Mouse (Mus musculus): ENCODE results near the gene Gm20403. TPM values are rescaled to one million over a fixed set of nuclear protein-coding genes. Genes with fewer than 3 reads are reported as not detected.
"Not testable (repeated sequence)": the region's sequence is repeated elsewhere in the genome, so short reads cannot be mapped to it uniquely, and the experiment has no call there.

The Gm20403 gene
- polyA plus RNA-seq, 1 experiment from 2014 or later = not detected

- H3K9ac ChIP-seq (ENCODE audit: low read length) = no peak overlapping the region
- no peak overlapping the region for H3K4me2 ChIP-seq (ENCODE audit: low read depth, low read length)
- H3K27ac ChIP-seq (ENCODE audit: low read length) = no peak overlapping the region
- ATAC-seq (ENCODE audit: low read depth) = no peak
- H3K36me3 ChIP-seq (ENCODE audit: control insufficient read depth, insufficient read depth, low read length) = peaks cover 6% of the 10 kb centered on the region
- H3K27me3 ChIP-seq (ENCODE audit: control insufficient read depth, insufficient read depth, low read depth, low read length) = no peaks in the 10 kb centered on the region
- 74% methylated on average over 6 of the region's 6 CpGs for WGBS
- H3K9me3 ChIP-seq (ENCODE audit: control insufficient read depth, low read length) = no peaks in the 10 kb centered on the region
- no peak overlapping the region for H3K4me3 ChIP-seq (ENCODE audit: low read length)
- H3K4me1 ChIP-seq (replicated peaks; ENCODE audit: control insufficient read depth, insufficient read depth, low read length) = no peaks in the 10 kb centered on the region
Measured at GRCm38 (mm10) chr12:54946116-54946515, 40.2 kb downstream of the Gm20403 start.

- not testable (repeated sequence) for H3K27ac ChIP-seq (ENCODE audit: low read length); H3K4me1 ChIP-seq (replicated peaks; ENCODE audit: control insufficient read depth, insufficient read depth, low read length); ATAC-seq (ENCODE audit: low read depth); H3K36me3 ChIP-seq (ENCODE audit: control insufficient read depth, insufficient read depth, low read length); H3K9me3 ChIP-seq (ENCODE audit: control insufficient read depth, low read length); H3K27me3 ChIP-seq (ENCODE audit: control insufficient read depth, insufficient read depth, low read depth, low read length); H3K9ac ChIP-seq (ENCODE audit: low read length); H3K4me3 ChIP-seq (ENCODE audit: low read length); H3K4me2 ChIP-seq (ENCODE audit: low read depth, low read length)
- 90% methylated on average over 6 of the region's 6 CpGs for WGBS
Measured at GRCm38 (mm10) chr12:54942586-54943157, 43.7 kb downstream of the Gm20403 start.

- not testable (repeated sequence) for H3K27ac ChIP-seq (ENCODE audit: low read length); H3K9me3 ChIP-seq (ENCODE audit: control insufficient read depth, low read length); H3K27me3 ChIP-seq (ENCODE audit: control insufficient read depth, insufficient read depth, low read depth, low read length); H3K36me3 ChIP-seq (ENCODE audit: control insufficient read depth, insufficient read depth, low read length); H3K4me2 ChIP-seq (ENCODE audit: low read depth, low read length); H3K4me1 ChIP-seq (replicated peaks; ENCODE audit: control insufficient read depth, insufficient read depth, low read length); H3K9ac ChIP-seq (ENCODE audit: low read length); H3K4me3 ChIP-seq (ENCODE audit: low read length); ATAC-seq (ENCODE audit: low read depth)
- 88% methylated on average over 5 of the region's 5 CpGs for WGBS
Measured at GRCm38 (mm10) chr12:54937581-54938343, 48.6 kb downstream of the Gm20403 start.

Other genes with a start within 250 kb of the Gm20403 start
- gene Snx6, start 190.8 kb downstream of the Gm20403 start, polyA plus RNA-seq (2015; fragmentation: Nextera tagmentation; extraction: Ambion mirVana) = 165 and 180 TPM in 2 replicates
- 175 and 182 TPM in 2 replicates for gene Cfl2, start 123.7 kb downstream of the Gm20403 start, polyA plus RNA-seq (2015; fragmentation: Nextera tagmentation; extraction: Ambion mirVana)
- gene Baz1a, start 27.8 kb upstream of the Gm20403 start, polyA plus RNA-seq (2015; fragmentation: Nextera tagmentation; extraction: Ambion mirVana) = 15.6 and 17.7 TPM in 2 replicates
- gene 2700097O09Rik, start 93.6 kb upstream of the Gm20403 start, polyA plus RNA-seq (2015; fragmentation: Nextera tagmentation; extraction: Ambion mirVana) = 34.5 and 38.9 TPM in 2 replicates
- 169 and 177 TPM in 2 replicates for gene Srp54a, start 93.7 kb upstream of the Gm20403 start, polyA plus RNA-seq (2015; fragmentation: Nextera tagmentation; extraction: Ambion mirVana)
- gene Fam177a, start 137.9 kb upstream of the Gm20403 start, polyA plus RNA-seq (2015; fragmentation: Nextera tagmentation; extraction: Ambion mirVana) = 21.2 and 22.7 TPM in 2 replicates
- 52.7 and 54.6 TPM in 2 replicates for gene Srp54b, start 168.6 kb upstream of the Gm20403 start, polyA plus RNA-seq (2015; fragmentation: Nextera tagmentation; extraction: Ambion mirVana)
- 5.1 and 8.8 TPM in 2 replicates for gene 1700047I17Rik2, start 213.1 kb upstream of the Gm20403 start, polyA plus RNA-seq (2015; fragmentation: Nextera tagmentation; extraction: Ambion mirVana)
- 63.8 and 72.7 TPM in 2 replicates for gene Srp54c, start 243.6 kb upstream of the Gm20403 start, polyA plus RNA-seq (2015; fragmentation: Nextera tagmentation; extraction: Ambion mirVana)

All from lung, embryonic 16.5 days (tissue).